Comparison of ENCODE assay signal across 14 mouse cellular contexts in genomic region chr4:130251172-130251705, GRCm38 (mm10). TPM values are rescaled to one million over a fixed set of nuclear protein-coding genes. Genes with fewer than 3 reads are reported as not detected.
DNase-seq lines count a peak whose midpoint lies in the region; ATAC-seq and TF ChIP-seq lines count a peak whose summit lies in the region.
"Had no signal": no experiment of that assay in that cellular context is flagged by ENCODE, and none has a peak within 500 bp of the region (broad histone marks: within the 10 kb centered on the region; RNA-seq: fewer than 3 reads in every experiment).

No protein-coding gene starts in this region.

- peaks cover 21% of the 10 kb centered on the region for H3K4me1 ChIP-seq in liver, embryonic 11.5 days (replicated peaks; ENCODE audit: control insufficient read depth, insufficient read depth, low read length)
- no peaks in the 10 kb centered on the region for H3K4me1 ChIP-seq in stomach, postnatal 0 days (replicated peaks; ENCODE audit: control insufficient read depth, insufficient read depth)
- H3K4me1 ChIP-seq: embryonic facial prominence, embryonic 12.5 days; limb, embryonic 13.5 days; neural tube, embryonic 13.5 days; stomach, embryonic 15.5 days had no signal

- H3K9ac ChIP-seq in liver, embryonic 11.5 days (ENCODE audit: low read depth, low read length): no peak overlapping the region
- no peak overlapping the region for H3K9ac ChIP-seq in stomach, postnatal 0 days (ENCODE audit: low read length)
- H3K9ac ChIP-seq: embryonic facial prominence, embryonic 12.5 days; heart, embryonic 15.5 days; limb, embryonic 13.5 days; neural tube, embryonic 13.5 days; stomach, embryonic 15.5 days had no signal

- no peak for TF ChIP-seq CTCF in stomach, postnatal 0 days (IDR thresholded peaks at IDR 0.05; ENCODE audit: low read depth)

- peak; percentile 19 for DNase-seq in lung, postnatal 10 days
- no peak for DNase-seq in lung, postnatal 14 days
- peak; percentile 71 for DNase-seq in ZHBTc4 (ENCODE audit: low read depth, low spot score)
- DNase-seq in liver, embryonic 11.5 days (ENCODE audit: low spot score): no peak
- DNase-seq in stomach, postnatal 0 days (ENCODE audit: low spot score): peak; percentile 25
- no peak for DNase-seq in Muller cell, postnatal 12 days (ENCODE audit: inconsistent ontology term)
- DNase-seq in kidney, postnatal 25 days: no peak
- DNase-seq: cerebellum, adult 18-20 months had no signal

- WGBS in liver, embryonic 11.5 days: 21% methylated on average over 7 of the region's 7 CpGs
- WGBS in stomach, postnatal 0 days: 34% methylated on average over 7 of the region's 7 CpGs

- ATAC-seq in liver, embryonic 11.5 days (replicated peaks; ENCODE audit: low FRiP score): peak; percentile 19; the same call in 1 of the 2 replicates
- ATAC-seq in stomach, postnatal 0 days (ENCODE audit: low FRiP score, low TSS enrichment): peak; percentile 25; the same call in 1 of the 2 replicates

- H3K27me3 ChIP-seq in liver, embryonic 11.5 days (replicated peaks; ENCODE audit: control insufficient read depth, insufficient read depth, low read length): no peaks in the 10 kb centered on the region; the same call in 1 of the 2 replicates
- no peaks in the 10 kb centered on the region for H3K27me3 ChIP-seq in stomach, postnatal 0 days (ENCODE audit: control insufficient read depth, insufficient read depth, low read length)
- H3K27me3 ChIP-seq: limb, embryonic 13.5 days; neural tube, embryonic 13.5 days; stomach, embryonic 15.5 days had no signal

- peak overlapping the region; percentile 2 for H3K27ac ChIP-seq in liver, embryonic 11.5 days (ENCODE audit: low read depth, low read length)
- H3K27ac ChIP-seq in stomach, postnatal 0 days (replicated peaks): no peak overlapping the region
- H3K27ac ChIP-seq: embryonic facial prominence, embryonic 12.5 days; heart, embryonic 15.5 days; limb, embryonic 13.5 days; neural tube, embryonic 13.5 days; stomach, embryonic 15.5 days had no signal

- H3K4me2 ChIP-seq in liver, embryonic 11.5 days: peak overlapping the region; percentile 55
- H3K4me2 ChIP-seq in stomach, postnatal 0 days (replicated peaks; ENCODE audit: low read depth): no peak overlapping the region
- H3K4me2 ChIP-seq: embryonic facial prominence, embryonic 12.5 days; heart, embryonic 15.5 days; limb, embryonic 13.5 days; midbrain, embryonic 11.5 days; neural tube, embryonic 13.5 days; stomach, embryonic 15.5 days had no signal

- H3K4me3 ChIP-seq in liver, embryonic 11.5 days (ENCODE audit: low read depth, low read length): peak overlapping the region; percentile 15; the same call in 1 of the 2 replicates
- H3K4me3 ChIP-seq in stomach, postnatal 0 days (ENCODE audit: low read depth, low read length): no peak overlapping the region
- H3K4me3 ChIP-seq: embryonic facial prominence, embryonic 12.5 days; heart, embryonic 15.5 days; limb, embryonic 13.5 days; neural tube, embryonic 13.5 days; stomach, embryonic 15.5 days had no signal

- no peaks in the 10 kb centered on the region for H3K36me3 ChIP-seq in liver, embryonic 11.5 days (ENCODE audit: control insufficient read depth, insufficient read depth, low read length)
- no peaks in the 10 kb centered on the region for H3K36me3 ChIP-seq in stomach, postnatal 0 days (ENCODE audit: control insufficient read depth, insufficient read depth, low read length)
- H3K36me3 ChIP-seq: heart, embryonic 15.5 days; stomach, embryonic 15.5 days had no signal

- no peaks in the 10 kb centered on the region for H3K9me3 ChIP-seq in liver, embryonic 11.5 days (ENCODE audit: control insufficient read depth, low read length)
- no peaks in the 10 kb centered on the region for H3K9me3 ChIP-seq in stomach, postnatal 0 days (ENCODE audit: control insufficient read depth, low read length)
- H3K9me3 ChIP-seq: embryonic facial prominence, embryonic 12.5 days; heart, embryonic 15.5 days; limb, embryonic 13.5 days; neural tube, embryonic 13.5 days; stomach, embryonic 15.5 days had no signal

- no peak for TF ChIP-seq EP300 in stomach, postnatal 0 days (optimal IDR thresholded peaks at IDR 0.05)

RNA-seq across cellular contexts. Expression of gene Serinc2, which starts 27.8 kb away (rescaled TPM):
- polyA plus RNA-seq in liver, embryonic 11.5 days (2014; fragmentation: Nextera tagmentation; extraction: Ambion mirVana): 6.1 and 6.8 TPM in 2 replicates
- 137 and 142 TPM in 2 replicates for polyA plus RNA-seq in stomach, postnatal 0 days (2015; fragmentation: Nextera tagmentation; extraction: Ambion mirVana)

RNA-seq across cellular contexts. Expression of gene Gm853, which starts 29.0 kb away (rescaled TPM):
- polyA plus RNA-seq in liver, embryonic 11.5 days (2014; fragmentation: Nextera tagmentation; extraction: Ambion mirVana): not detected in 2 replicates
- not detected in 2 replicates for polyA plus RNA-seq in stomach, postnatal 0 days (2015; fragmentation: Nextera tagmentation; extraction: Ambion mirVana)
- polyA plus RNA-seq: embryonic facial prominence, embryonic 12.5 days; heart, embryonic 15.5 days; limb, embryonic 13.5 days; midbrain, embryonic 11.5 days; neural tube, embryonic 13.5 days; stomach, embryonic 15.5 days had no signal

RNA-seq across cellular contexts. Expression of gene Fabp3, which starts 57.2 kb away (rescaled TPM):
- 5.0 and 6.4 TPM in 2 replicates for polyA plus RNA-seq in liver, embryonic 11.5 days (2014; fragmentation: Nextera tagmentation; extraction: Ambion mirVana)
- polyA plus RNA-seq in stomach, postnatal 0 days (2015; fragmentation: Nextera tagmentation; extraction: Ambion mirVana): 74.2 and 83.8 TPM in 2 replicates

RNA-seq across cellular contexts. Expression of gene Gm10570, which starts 57.2 kb away (rescaled TPM):
- polyA plus RNA-seq in liver, embryonic 11.5 days (2014; fragmentation: Nextera tagmentation; extraction: Ambion mirVana): not detected in 2 replicates
- polyA plus RNA-seq in stomach, postnatal 0 days (2015; fragmentation: Nextera tagmentation; extraction: Ambion mirVana): not detected in 2 replicates
- polyA plus RNA-seq: embryonic facial prominence, embryonic 12.5 days; limb, embryonic 13.5 days; midbrain, embryonic 11.5 days; stomach, embryonic 15.5 days had no signal

Comparison
In these comparisons a context has a peak if more than half of its experiments do, and no peak if none do; other contexts are left out.
1. DNase-seq: peak in lung, postnatal 10 days (single experiment), ZHBTc4 (single experiment) and stomach, postnatal 0 days (single experiment); none in lung, postnatal 14 days (single experiment), liver, embryonic 11.5 days (single experiment), Muller cell, postnatal 12 days (single experiment) and kidney, postnatal 25 days (0 of 2).
2. RNA of gene Serinc2, which starts 27.8 kb away (polyA plus RNA-seq): 137 to 142 TPM in stomach, postnatal 0 days; 6.1 to 6.8 TPM in liver, embryonic 11.5 days; every median in the first group is over 10 times any median in the second.
3. RNA of gene Fabp3, which starts 57.2 kb away (polyA plus RNA-seq): 74.2 to 83.8 TPM in stomach, postnatal 0 days; 5.0 to 6.4 TPM in liver, embryonic 11.5 days; every median in the first group is over 10 times any median in the second.